Mouse (Mus musculus): ENCODE measurements around the gene Nkx2-1. TPM values are rescaled to one million over a fixed set of nuclear protein-coding genes. Genes with fewer than 3 reads are reported as not detected.

Nkx2-1 gene
- polyA plus RNA-seq, 1 experiment from 2014 or later: not detected

GRCm38 (mm10) chr12:56520396-56521105 lies 16.2 kb downstream of the Nkx2-1 start:
- Histone ChIP-seq H3K9me3 (replicated peaks) (no peaks in the 10 kb centered on the region), H3K4me1 (replicated peaks) (no peaks in the 10 kb centered on the region), H3K36me3 (replicated peaks) (no peaks in the 10 kb centered on the region), H3K4me2 (no peak overlapping the region), H3K27me3 (peaks cover 77% of the 10 kb centered on the region), H3K27ac (replicated peaks) (no peak overlapping the region), H3K9ac (no peak overlapping the region), H3K4me3 (replicated peaks) (no peak overlapping the region)
- ATAC-seq (ENCODE audit: insufficient read depth): no peak
- 3% methylated on average over 22 of the region's 22 CpGs for WGBS (ENCODE audit: insufficient replicate concordance)

GRCm38 (mm10) chr12:56519738-56520191 lies 16.9 kb downstream of the Nkx2-1 start:
- no peak overlapping the region for H3K4me2 ChIP-seq

GRCm38 (mm10) chr12:56519071-56519737 lies 17.5 kb downstream of the Nkx2-1 start:
- no peaks in the 10 kb centered on the region for H3K36me3 ChIP-seq (replicated peaks)
- H3K9me3 ChIP-seq (replicated peaks): no peaks in the 10 kb centered on the region
- WGBS (ENCODE audit: insufficient replicate concordance): 22% methylated on average over 13 of the region's 13 CpGs
- H3K9ac ChIP-seq: no peak overlapping the region
- H3K4me2 ChIP-seq: no peak overlapping the region
- no peak overlapping the region for H3K4me3 ChIP-seq (replicated peaks)
- peaks cover 66% of the 10 kb centered on the region for H3K27me3 ChIP-seq
- H3K27ac ChIP-seq (replicated peaks): no peak overlapping the region
- no peaks in the 10 kb centered on the region for H3K4me1 ChIP-seq (replicated peaks)
- no peak for ATAC-seq (ENCODE audit: insufficient read depth)

More at GRCm38 (mm10) chr12:56519738-56520191, 16.9 kb downstream of the Nkx2-1 start:
- no peaks in the 10 kb centered on the region for H3K36me3 ChIP-seq (replicated peaks)
- no peak overlapping the region for H3K9ac ChIP-seq
- 2% methylated on average over 30 of the region's 30 CpGs for WGBS (ENCODE audit: insufficient replicate concordance)
- ATAC-seq (ENCODE audit: insufficient read depth): no peak
- H3K27ac ChIP-seq (replicated peaks): no peak overlapping the region
- H3K27me3 ChIP-seq: peaks cover 72% of the 10 kb centered on the region
- no peak overlapping the region for H3K4me3 ChIP-seq (replicated peaks)
- H3K9me3 ChIP-seq (replicated peaks): no peaks in the 10 kb centered on the region
- no peaks in the 10 kb centered on the region for H3K4me1 ChIP-seq (replicated peaks)

GRCm38 (mm10) chr12:56518221-56518620 lies 18.5 kb downstream of the Nkx2-1 start:
- Histone ChIP-seq H3K27ac (replicated peaks) (no peak overlapping the region), H3K36me3 (replicated peaks) (no peaks in the 10 kb centered on the region), H3K9me3 (replicated peaks) (no peaks in the 10 kb centered on the region), H3K9ac (no peak overlapping the region), H3K4me1 (replicated peaks) (no peaks in the 10 kb centered on the region), H3K4me3 (replicated peaks) (no peak overlapping the region), H3K27me3 (peaks cover 56% of the 10 kb centered on the region), H3K4me2 (no peak overlapping the region)
- 52% methylated on average over 5 of the region's 5 CpGs for WGBS (ENCODE audit: insufficient replicate concordance)
- no peak for ATAC-seq (ENCODE audit: insufficient read depth)

- H3K9ac ChIP-seq: no peak overlapping the region
- H3K4me1 ChIP-seq (replicated peaks): no peaks in the 10 kb centered on the region
- no peak for ATAC-seq (ENCODE audit: insufficient read depth)
- no peak overlapping the region for H3K27ac ChIP-seq (replicated peaks)
- no peaks in the 10 kb centered on the region for H3K9me3 ChIP-seq (replicated peaks)
- H3K36me3 ChIP-seq (replicated peaks): no peaks in the 10 kb centered on the region
- H3K27me3 ChIP-seq: peaks cover 29% of the 10 kb centered on the region
- 57% methylated on average over 5 of the region's 5 CpGs for WGBS (ENCODE audit: insufficient replicate concordance)
- H3K4me3 ChIP-seq (replicated peaks): no peak overlapping the region
- no peak overlapping the region for H3K4me2 ChIP-seq
These were observed 21.9 kb downstream of the Nkx2-1 start for GRCm38 (mm10) chr12:56514831-56515230.

GRCm38 (mm10) chr12:56508413-56508812 lies 28.3 kb downstream of the Nkx2-1 start:
- H3K9ac ChIP-seq: no peak overlapping the region
- no peak overlapping the region for H3K27ac ChIP-seq (replicated peaks)
- no peak overlapping the region for H3K4me3 ChIP-seq (replicated peaks)
- 0 out of 2 replicates have a peak, but pooled peaks cover 7% of the 10 kb centered on the region for H3K27me3 ChIP-seq
- 48% methylated on average over 8 of the region's 8 CpGs for WGBS (ENCODE audit: insufficient replicate concordance)
- H3K4me1 ChIP-seq (replicated peaks): no peaks in the 10 kb centered on the region
- H3K4me2 ChIP-seq: no peak overlapping the region
- no peak for ATAC-seq (ENCODE audit: insufficient read depth)
- no peaks in the 10 kb centered on the region for H3K36me3 ChIP-seq (replicated peaks)
- no peaks in the 10 kb centered on the region for H3K9me3 ChIP-seq (replicated peaks)

GRCm38 (mm10) chr12:56487046-56487445 lies 49.7 kb downstream of the Nkx2-1 start:
- Histone ChIP-seq H3K4me1 (replicated peaks) (no peaks in the 10 kb centered on the region), H3K4me2 (no peak overlapping the region), H3K36me3 (replicated peaks) (no peaks in the 10 kb centered on the region), H3K4me3 (replicated peaks) (no peak overlapping the region), H3K9ac (no peak overlapping the region), H3K27ac (replicated peaks) (no peak overlapping the region), H3K27me3 (no peaks in the 10 kb centered on the region), H3K9me3 (replicated peaks) (no peaks in the 10 kb centered on the region)
- ATAC-seq (ENCODE audit: insufficient read depth): no peak
- 36% methylated on average over 3 of the region's 3 CpGs for WGBS (ENCODE audit: insufficient replicate concordance)

- 72% methylated on average over 10 of the region's 10 CpGs for WGBS (ENCODE audit: insufficient replicate concordance)
These were observed 54.1 kb downstream of the Nkx2-1 start for GRCm38 (mm10) chr12:56482606-56483005.

More at GRCm38 (mm10) chr12:56482606-56483005, 54.1 kb downstream of the Nkx2-1 start:
- ATAC-seq (ENCODE audit: insufficient read depth): no peak
- Histone ChIP-seq H3K9ac (no peak overlapping the region), H3K9me3 (replicated peaks) (no peaks in the 10 kb centered on the region), H3K4me2 (no peak overlapping the region), H3K27me3 (no peaks in the 10 kb centered on the region), H3K27ac (replicated peaks) (no peak overlapping the region), H3K4me3 (replicated peaks) (no peak overlapping the region), H3K4me1 (replicated peaks) (no peaks in the 10 kb centered on the region), H3K36me3 (replicated peaks) (no peaks in the 10 kb centered on the region)

Other genes starting within 250 kb of the Nkx2-1 start
- gene Mbip, start 191.0 kb downstream of the Nkx2-1 start, polyA plus RNA-seq (2015; fragmentation: Nextera tagmentation; extraction: Ambion mirVana): 9.5 and 9.9 TPM in 2 replicates
- not detected in 2 replicates for gene Nkx2-9, start 76.4 kb upstream of the Nkx2-1 start, polyA plus RNA-seq (2015; fragmentation: Nextera tagmentation; extraction: Ambion mirVana)
- gene Pax9, start 154.9 kb upstream of the Nkx2-1 start, polyA plus RNA-seq (2015; fragmentation: Nextera tagmentation; extraction: Ambion mirVana): 0.15 and 0.18 TPM in 2 replicates

All from liver, embryonic 15.5 days (tissue).